Mouse (Mus musculus): ENCODE results near the gene Upk2. TPM values are rescaled to one million over a fixed set of nuclear protein-coding genes. Genes with fewer than 3 reads are reported as not detected.

The Upk2 gene
- polyA plus RNA-seq, 1 experiment, result not detected

GRCm38 (mm10) chr9:44406906-44407751 lies 47.6 kb downstream of the Upk2 start, which contains the start of the genes Rps25 and Trappc4:
Gene Rps25 (plus strand): TSS chr9:44407139.
Gene Trappc4 (minus strand): TSS chr9:44407600.
- Histone ChIP-seq H3K9me3 (ENCODE audit: control insufficient read depth, low read length) (no peaks in the 10 kb centered on the region), H3K36me3 (ENCODE audit: control insufficient read depth) (peaks cover 73% of the 10 kb centered on the region)
- no peak for TF ChIP-seq TAL1 (IDR thresholded peaks at IDR 0.05; ENCODE audit: low read length)
- no peak for TF ChIP-seq GATA1 (IDR thresholded peaks at IDR 0.05; ENCODE audit: low read length)

GRCm38 (mm10) chr9:44405011-44405410 lies 49.8 kb downstream of the Upk2 start:
- no peak overlapping the region for H3K4me3 ChIP-seq (replicated peaks)
- H3K27me3 ChIP-seq (ENCODE audit: control insufficient read depth), result no peaks in the 10 kb centered on the region
- H3K9me3 ChIP-seq (ENCODE audit: control insufficient read depth, low read length), result no peaks in the 10 kb centered on the region
- TF ChIP-seq GATA1 (IDR thresholded peaks at IDR 0.05; ENCODE audit: low read length), result no peak
- no peak for TF ChIP-seq TAL1 (IDR thresholded peaks at IDR 0.05; ENCODE audit: low read length)
- H3K36me3 ChIP-seq (ENCODE audit: control insufficient read depth), result peaks cover 73% of the 10 kb centered on the region
- peaks cover 35% of the 10 kb centered on the region for H3K4me1 ChIP-seq (ENCODE audit: control insufficient read depth)

More at GRCm38 (mm10) chr9:44406906-44407751, 47.6 kb downstream of the Upk2 start, which contains the start of the genes Rps25 and Trappc4:
- Histone ChIP-seq H3K4me3 (replicated peaks) (peak within 1 kb of the TSS; percentile 66), H3K27me3 (ENCODE audit: control insufficient read depth) (no peaks in the 10 kb centered on the region), H3K4me1 (ENCODE audit: control insufficient read depth) (peaks cover 51% of the 10 kb centered on the region)

Other genes starting within 250 kb of the Upk2 start
- 0.13 and 0.16 TPM in 2 replicates for gene Cbl, start 220.9 kb downstream of the Upk2 start, polyA plus RNA-seq (2012)
- not detected in 2 replicates for gene Ccdc153, start 214.3 kb downstream of the Upk2 start, polyA plus RNA-seq (2012)
- gene Pdzd3, start 203.5 kb downstream of the Upk2 start, polyA plus RNA-seq (2012), result not detected in 2 replicates
- gene Nlrx1, start 186.4 kb downstream of the Upk2 start, polyA plus RNA-seq (2012), result 0.07 TPM in 1 of 2 replicates, not detected in the other
- 19.1 and 19.9 TPM in 2 replicates for gene Abcg4, start 166.4 kb downstream of the Upk2 start, polyA plus RNA-seq (2012)
- 0.57 and 0.75 TPM in 2 replicates for gene Hinfp, start 149.3 kb downstream of the Upk2 start, polyA plus RNA-seq (2012)
- gene C2cd2l, start 134.7 kb downstream of the Upk2 start, polyA plus RNA-seq (2012), result 24.5 and 25.4 TPM in 2 replicates
- gene Dpagt1, start 129.0 kb downstream of the Upk2 start, polyA plus RNA-seq (2012), result 0.15 and 0.20 TPM in 2 replicates
- 364 and 434 TPM in 2 replicates for gene H2afx, start 120.3 kb downstream of the Upk2 start, polyA plus RNA-seq (2012)
- gene Hmbs, start 110.7 kb downstream of the Upk2 start, polyA plus RNA-seq (2012), result 331 and 361 TPM in 2 replicates
- gene Vps11, start 93.3 kb downstream of the Upk2 start, polyA plus RNA-seq (2012), result 1.4 and 1.5 TPM in 2 replicates
- gene Hyou1, start 75.5 kb downstream of the Upk2 start, polyA plus RNA-seq (2012), result 0.69 and 0.80 TPM in 2 replicates
- 0.23 and 0.31 TPM in 2 replicates for gene Slc37a4, start 58.1 kb downstream of the Upk2 start, polyA plus RNA-seq (2012)
- gene Rps25, start 47.8 kb downstream of the Upk2 start, polyA plus RNA-seq (2012), result 16.3 and 35.8 TPM in 2 replicates
- gene Trappc4, start 47.4 kb downstream of the Upk2 start, polyA plus RNA-seq (2012), result 0.37 and 0.65 TPM in 2 replicates
- 1.1 and 1.5 TPM in 2 replicates for gene Ccdc84, start 36.4 kb downstream of the Upk2 start, polyA plus RNA-seq (2012)
- not detected in 2 replicates for gene Foxr1, start 13.8 kb downstream of the Upk2 start, polyA plus RNA-seq (2012)
- 0.06 and 0.09 TPM in 2 replicates for gene Bcl9l, start 27.8 kb upstream of the Upk2 start, polyA plus RNA-seq (2012)
- not detected in 2 replicates for gene Cxcr5, start 106.9 kb upstream of the Upk2 start, polyA plus RNA-seq (2012)
- gene Ddx6, start 149.9 kb upstream of the Upk2 start, polyA plus RNA-seq (2012), result 1.2 and 1.7 TPM in 2 replicates
- gene Treh, start 218.3 kb upstream of the Upk2 start, polyA plus RNA-seq (2012), result not detected in 2 replicates

Measured in erythroblast, embryonic 14.5 days (primary cell).